Mouse (Mus musculus): ENCODE measurements around the gene Pcsk7.

Gene Pcsk7

DNA sequence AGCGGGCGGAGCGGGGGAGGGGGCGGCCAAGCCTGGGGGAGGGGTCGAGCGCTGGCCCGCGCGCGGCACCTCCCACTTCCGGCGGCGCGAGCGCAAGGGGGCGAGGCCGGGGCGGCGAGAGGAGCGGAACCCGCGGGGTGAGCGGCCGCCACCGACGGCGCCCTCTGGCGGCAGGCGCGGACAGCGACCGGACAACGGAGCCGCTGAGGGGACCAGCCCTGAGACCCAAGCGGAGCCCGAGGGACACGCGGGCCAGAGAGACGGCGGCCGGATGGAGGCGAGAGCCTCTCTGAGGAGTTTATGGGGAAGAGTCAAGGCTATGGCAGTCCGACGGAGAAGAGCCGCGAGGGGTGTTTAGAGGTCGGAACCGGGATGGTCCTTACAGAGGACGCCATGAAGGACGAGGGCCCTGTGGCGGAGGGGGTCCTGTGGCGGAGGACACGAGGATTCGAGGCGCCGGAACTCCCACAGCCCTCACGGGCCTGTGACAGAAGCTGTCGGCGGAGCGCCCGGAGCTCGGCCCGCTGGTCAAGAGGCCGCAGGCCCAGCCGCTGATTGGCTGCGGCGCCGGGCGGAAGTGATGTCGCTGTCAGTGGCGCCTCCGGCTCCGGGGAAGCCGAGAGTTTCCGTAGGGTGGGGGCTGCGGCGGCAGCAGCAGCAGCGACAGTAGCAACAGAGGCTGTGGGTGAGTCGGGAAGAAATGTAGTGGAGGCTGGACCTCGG lies at the start of gene Pcsk7, which contains the start of gene Rnf214:
Gene Pcsk7, plus strand, starts transcription at position 143 of the 723 bp plus-strand sequence.
Gene Rnf214, minus strand, starts transcription at position 557 of the 723 bp plus-strand sequence.
- peak; percentile 81 for DNase-seq (ENCODE audit: low spot score)

DNA sequence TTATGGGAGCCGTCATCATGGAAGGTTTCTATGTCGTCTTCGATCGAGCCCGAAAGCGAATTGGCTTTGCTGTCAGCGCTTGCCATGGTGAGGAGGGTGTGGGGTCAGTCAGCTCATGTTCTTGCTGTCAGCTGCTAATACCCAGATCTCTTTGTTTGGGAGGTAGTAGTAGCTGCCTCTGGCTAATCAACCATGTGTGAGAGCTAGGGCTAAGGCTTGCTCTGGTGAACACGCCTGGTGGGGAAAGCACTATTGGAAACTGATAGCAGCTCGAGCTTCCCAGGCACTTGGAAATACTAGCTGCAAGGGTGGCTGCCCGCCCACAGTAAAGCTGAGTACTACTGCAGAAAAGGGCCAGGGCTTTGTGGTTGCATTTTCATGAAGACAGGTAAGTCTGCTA lies 46.9 kb upstream of the Pcsk7 start:
- DNase-seq (ENCODE audit: low spot score), result no peak

DNA sequence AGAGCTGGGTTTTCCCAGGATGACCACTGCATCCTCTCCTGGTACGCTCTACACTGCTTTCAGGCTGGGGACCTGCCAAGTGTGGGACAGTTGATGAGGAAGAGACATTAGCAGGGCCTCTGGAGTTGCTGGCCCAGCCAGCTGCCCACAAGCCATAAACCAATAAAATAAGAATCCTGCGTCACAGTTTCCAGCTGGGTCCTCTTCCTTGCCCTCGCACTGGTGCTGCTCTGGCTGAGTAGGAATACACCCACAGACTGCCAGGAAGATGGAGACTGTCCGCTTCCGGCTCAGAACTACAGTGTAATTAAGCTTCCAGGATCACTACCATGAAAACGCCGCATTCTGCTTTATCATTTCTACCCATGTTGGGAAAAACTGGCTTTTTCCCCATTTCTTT lies 44.5 kb upstream of the Pcsk7 start:
- no peak for DNase-seq (ENCODE audit: low spot score)

GRCm38 (mm10) chr9:45869181-45869580 lies 37.1 kb upstream of the Pcsk7 start:
- no peak for DNase-seq (ENCODE audit: low spot score)

DNA sequence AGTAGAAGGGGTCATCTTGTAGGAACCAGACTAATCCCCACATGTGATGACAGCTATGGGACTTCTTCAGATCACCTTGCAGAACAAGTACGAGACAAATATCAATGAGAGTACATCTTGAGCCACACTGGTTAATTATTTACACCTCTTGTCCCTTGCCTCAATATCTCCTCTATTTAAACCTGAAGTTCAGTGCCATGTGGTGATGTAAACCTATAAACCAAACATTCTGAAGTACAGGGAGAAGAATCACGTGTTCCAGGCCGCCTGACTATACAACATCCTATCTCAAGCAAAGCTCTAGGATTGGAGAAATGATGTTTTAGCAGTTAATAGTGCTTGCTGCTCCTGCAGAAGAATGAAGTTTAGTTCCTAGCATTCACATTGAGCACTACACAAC lies 36.0 kb upstream of the Pcsk7 start:
- no peak for DNase-seq (ENCODE audit: low spot score)

GRCm38 (mm10) chr9:45877928-45878327 lies 28.4 kb upstream of the Pcsk7 start:
- no peak for DNase-seq (ENCODE audit: low spot score)

DNA sequence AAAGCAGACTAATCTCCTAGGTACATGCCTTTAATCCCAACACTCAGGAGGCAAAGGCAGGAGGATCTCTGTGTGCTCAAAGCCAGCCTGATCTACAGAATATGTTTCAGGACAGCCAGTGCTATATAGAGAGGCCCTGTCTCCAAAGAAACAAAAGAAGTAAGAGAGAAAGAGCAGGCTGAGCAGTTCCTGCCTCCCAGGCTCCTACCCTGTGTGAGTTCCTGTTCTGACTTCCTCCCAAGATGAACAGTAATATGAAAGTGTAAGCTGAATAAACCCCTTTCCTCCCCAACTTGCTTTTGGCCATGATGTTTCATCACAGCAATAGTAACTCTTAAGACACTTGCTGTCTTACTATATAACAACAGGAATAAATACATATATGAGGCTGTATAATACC lies 12.6 kb upstream of the Pcsk7 start:
- no peak for DNase-seq (ENCODE audit: low spot score)

DNA sequence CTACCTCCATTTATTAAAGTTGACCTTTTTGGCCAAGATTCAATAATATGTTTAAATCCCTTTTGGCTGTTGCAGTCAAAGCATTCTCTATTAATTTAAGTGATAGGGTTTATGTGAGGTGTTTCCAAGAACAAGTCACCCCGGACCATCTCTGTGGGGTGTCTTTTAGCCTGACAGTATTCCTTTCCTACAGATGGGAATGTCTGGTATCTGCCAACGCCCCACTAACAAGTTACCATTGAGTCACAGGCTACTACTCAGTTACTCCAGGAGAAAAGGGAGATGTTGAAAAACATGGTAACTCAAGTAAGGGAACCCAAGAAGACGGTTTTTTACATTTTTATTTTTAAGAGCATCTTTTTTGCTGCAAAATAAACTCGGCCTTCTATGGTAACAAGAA lies 1.1 kb upstream of the Pcsk7 start:
- DNase-seq (ENCODE audit: low spot score), result no peak

GRCm38 (mm10) chr9:45905811-45906237 lies 473 bp upstream of the Pcsk7 start:
- no peak for DNase-seq (ENCODE audit: low spot score)

DNA sequence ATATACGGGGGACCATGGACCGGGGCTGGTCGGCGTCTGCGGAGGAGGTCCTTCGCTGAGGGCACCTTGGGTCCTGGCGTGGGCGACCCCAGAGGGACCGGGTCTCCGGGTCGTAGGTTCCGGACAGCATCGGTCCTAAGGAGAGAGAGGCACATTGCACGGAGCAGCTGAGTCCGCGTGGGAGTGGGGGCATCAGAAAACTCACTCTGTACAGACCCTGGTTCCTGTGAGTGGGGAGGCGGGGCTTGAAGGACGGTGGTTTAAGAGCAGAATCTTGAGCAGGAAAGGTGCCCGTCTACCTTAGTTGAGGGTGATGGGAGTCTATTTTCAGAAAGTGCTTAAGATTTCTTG lies 756 bp downstream of the Pcsk7 start:
- peak; percentile 30 for DNase-seq (ENCODE audit: low spot score)

- DNase-seq (ENCODE audit: low spot score), result no peak
Observed at GRCm38 (mm10) chr9:45910995-45911394, 4.7 kb downstream of the Pcsk7 start.

- DNase-seq (ENCODE audit: low spot score), result no peak
Observed at GRCm38 (mm10) chr9:45911673-45912072, 5.4 kb downstream of the Pcsk7 start.

DNA sequence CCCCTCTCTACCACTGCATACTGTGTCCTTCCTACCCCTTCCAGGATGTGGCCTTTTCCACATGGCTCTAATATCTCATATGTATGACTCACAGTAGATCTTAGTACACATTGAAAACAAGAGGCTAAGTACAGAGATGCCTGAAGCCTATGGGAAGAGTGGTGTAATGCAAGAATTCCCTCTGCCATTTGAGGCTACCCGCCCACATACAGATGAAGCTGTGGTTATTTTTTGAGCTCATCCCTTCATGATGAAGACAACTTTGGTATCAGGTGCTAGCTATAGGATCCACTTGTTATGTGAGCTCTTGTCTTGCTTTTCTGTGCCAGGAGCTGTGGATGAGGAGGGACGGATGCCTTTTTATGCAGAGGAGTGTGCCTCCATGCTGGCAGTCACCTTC lies 9.4 kb downstream of the Pcsk7 start:
- no peak for DNase-seq (ENCODE audit: low spot score)

DNA sequence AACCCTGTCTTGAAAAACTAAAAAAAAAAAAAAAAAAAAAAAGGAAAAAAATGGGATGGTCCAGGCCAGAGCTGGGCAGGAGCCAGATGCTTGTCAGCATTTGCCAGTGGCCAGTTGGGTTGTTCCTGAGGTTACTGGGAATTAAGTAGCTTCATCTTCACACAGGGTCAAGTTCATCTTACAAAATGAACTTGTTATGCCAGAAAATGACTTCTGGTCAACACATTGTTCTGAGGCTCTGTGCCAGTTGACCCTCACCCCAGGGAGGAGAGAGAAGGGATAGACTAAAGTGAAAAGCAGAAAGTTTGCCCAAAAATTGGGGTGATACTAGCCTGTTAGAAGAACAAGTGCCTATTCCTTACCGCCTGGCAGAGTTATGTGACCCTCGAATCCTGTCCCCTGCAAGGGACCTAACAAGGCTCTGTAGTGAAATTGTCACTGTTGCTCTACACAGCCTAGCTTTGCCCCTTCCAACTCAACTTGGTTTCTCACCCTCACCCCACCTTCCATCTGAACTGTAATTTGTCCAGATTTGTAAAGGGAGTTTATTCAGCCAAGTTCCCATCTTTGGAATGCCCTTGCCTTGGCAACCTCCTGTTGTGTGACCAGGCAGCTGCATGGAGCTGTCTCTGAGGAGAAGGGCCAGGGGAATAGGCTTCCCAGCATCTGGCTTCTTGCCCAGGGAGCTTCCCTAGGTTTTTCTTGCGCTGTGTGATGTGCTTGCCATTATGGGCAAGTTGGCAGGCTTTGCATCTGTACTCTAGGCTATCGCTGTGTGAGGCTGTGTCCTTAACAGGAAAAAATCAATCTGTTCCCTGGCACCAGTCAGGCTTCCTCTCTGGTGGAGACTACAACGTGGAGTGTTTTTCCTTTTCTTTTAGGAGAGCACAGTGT lies 11.0 kb downstream of the Pcsk7 start:
- DNase-seq (ENCODE audit: low spot score), result no peak

- no peak for DNase-seq (ENCODE audit: low spot score)
Observed at GRCm38 (mm10) chr9:45919895-45920294, 13.6 kb downstream of the Pcsk7 start.

DNA sequence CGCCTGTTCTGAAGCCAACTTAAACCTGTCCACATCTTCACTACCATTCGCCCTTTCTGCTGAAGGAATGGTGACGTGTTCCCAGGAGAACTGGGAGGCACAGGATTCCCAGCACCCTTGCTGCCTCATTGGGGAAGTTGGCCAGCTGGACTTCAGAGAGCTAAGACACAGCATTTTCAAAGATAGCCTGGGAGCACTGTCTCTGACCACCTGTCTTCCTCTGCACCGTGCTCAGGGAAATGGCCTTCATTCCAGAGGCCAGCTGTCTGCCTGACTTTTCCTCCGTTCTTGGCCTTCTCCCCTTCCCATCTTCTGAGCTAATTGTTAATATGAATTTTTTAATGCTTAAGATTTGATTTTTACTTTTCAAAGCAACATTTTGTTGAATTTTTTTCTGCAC lies 23.0 kb downstream of the Pcsk7 start:
- no peak for DNase-seq (ENCODE audit: low spot score)

DNA sequence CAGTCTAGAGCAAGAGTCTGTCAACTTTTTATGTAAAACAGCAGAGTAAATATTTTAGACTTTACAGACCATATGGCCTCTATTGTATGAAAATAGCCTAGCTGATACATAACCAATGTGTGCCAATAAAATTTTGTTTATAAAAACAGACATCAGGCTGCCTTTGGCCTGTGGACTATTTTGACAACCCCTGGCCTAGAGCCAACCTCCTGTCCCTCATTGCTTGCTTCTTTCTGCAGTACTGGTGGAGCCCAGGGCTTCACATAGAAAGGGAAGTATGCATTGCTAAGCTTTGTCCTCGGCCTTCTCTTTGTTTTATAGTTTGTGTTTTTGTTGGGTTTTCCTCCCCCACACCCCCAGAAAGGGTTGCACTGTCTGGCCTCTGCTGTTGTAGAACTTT lies 25.7 kb downstream of the Pcsk7 start:
- no peak for DNase-seq (ENCODE audit: low spot score)

GRCm38 (mm10) chr9:45932571-45933415 lies 26.5 kb downstream of the Pcsk7 start:
- DNase-seq (ENCODE audit: low spot score), result no peak

DNA sequence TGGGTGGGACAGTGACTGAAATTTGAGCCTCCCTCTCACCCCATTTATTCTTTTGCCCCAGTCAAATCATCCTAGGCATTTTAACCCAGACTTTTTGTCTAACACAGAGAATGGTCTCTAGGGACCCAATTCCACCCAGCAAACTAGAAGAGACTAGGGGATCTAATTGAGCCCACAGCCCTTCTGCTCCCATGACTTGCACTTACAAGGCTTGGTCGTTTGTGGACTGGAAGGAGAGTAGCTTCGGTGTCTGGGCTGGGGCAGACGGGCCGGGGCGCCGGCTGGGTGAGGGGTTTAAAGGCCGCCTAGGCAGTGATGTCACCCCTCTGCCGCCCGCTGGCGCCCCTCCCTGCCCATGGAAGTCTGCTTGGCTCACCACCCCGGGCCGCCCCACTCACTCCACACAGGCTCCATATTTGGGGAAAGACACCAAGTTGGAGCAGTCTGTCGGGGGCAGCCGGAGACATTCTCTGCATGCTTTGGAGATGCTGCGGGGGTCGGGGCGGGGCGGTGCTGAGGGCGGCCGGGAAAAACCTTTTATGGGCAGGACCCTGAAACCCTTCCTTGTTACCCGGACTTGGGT lies 29.4 kb downstream of the Pcsk7 start, which contains the start of gene Tagln:
Gene Tagln, minus strand, starts transcription at position 431 of the 583 bp plus-strand sequence.
- no peak for DNase-seq (ENCODE audit: low spot score)

DNA sequence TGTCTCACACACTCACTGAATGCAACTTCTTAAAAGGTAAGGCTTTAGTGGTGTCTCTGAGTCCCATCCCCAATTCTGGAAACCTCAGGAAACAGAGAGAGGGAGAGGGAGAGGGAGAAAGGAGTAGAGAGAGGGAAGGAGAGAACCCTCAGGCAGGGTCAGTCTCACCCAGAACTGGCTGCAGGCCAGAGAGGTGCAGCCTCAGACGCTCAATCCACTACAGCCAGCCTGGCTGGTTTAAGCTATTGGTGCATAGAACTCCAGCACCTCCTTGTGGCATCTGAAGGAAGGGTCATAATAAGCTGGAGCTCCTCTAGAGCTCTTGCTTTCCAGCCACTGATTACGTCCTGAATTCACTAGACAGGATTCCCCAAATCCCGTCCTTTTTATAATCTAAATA lies 30.6 kb downstream of the Pcsk7 start:
- no peak for DNase-seq (ENCODE audit: low spot score)

GRCm38 (mm10) chr9:45938088-45938487 lies 31.8 kb downstream of the Pcsk7 start:
- no peak for DNase-seq (ENCODE audit: low spot score)
